Mouse (Mus musculus): ENCODE data around the gene Casp8.

- TF ChIP-seq EP300 (IDR thresholded peaks at IDR 0.05) (no peak), CTCF (IDR thresholded peaks at IDR 0.05) (no peak)
These were observed 21.9 kb upstream of the Casp8 start for GRCm38 (mm10) chr1:58773280-58773679.

Measured in lung, postnatal 0 days (tissue).